Mouse (Mus musculus): ENCODE results near the gene Olfm2. TPM values are rescaled to one million over a fixed set of nuclear protein-coding genes. Genes with fewer than 3 reads are reported as not detected.
A peak's percentile ranks its signal among the peaks of the same experiment; 100 is the strongest.

The Olfm2 gene
- total RNA-seq (2021): 0.46 and 0.52 TPM in 2 replicates
- long read RNA-seq, partial matches to known transcripts: 0 of 1 reads
- long read RNA-seq, other reads (novel, unspliced or antisense): 0 of 1 reads

- DNase-seq: no peak
These were observed at the start of gene Olfm2 for GRCm38 (mm10) chr9:20746017-20746660. Gene Olfm2 (minus strand): TSS chr9:20746349.

DNA sequence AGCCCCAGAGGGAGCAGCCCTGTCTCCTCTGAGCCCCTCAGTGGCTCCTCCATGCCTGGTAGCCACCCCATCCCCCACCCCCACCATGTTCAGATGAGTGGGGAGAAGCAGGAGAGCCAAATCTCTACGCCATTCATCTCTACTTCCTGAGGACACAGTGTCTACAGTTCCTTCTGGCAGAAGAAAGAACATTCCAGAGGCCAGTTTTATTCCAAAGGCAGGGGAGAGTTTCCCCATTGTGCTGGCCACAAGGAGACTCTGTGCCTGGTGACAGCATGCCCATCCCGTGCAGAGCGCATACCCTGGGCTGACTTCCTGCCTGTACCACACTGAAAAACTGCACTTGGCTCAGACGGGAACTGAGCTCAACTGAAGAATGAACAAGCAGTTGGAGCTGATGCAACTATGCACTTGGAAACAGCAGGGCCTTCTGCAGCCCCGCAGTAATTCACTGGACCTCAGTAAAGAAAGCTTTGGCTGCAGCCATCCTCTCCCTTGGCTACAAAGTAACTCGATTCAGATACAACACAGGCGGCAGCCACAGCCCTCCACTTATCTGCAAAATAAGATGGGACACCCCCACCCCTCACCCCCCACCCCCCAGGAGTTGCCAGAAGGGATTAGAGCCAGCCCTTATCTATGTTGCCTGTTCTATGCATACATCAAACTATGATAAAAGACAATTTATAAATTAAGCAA, 48.1 kb upstream of the Olfm2 start:
- DNase-seq: no peak

GRCm38 (mm10) chr9:20790345-20790744, 44.2 kb upstream of the Olfm2 start:
- DNase-seq: no peak

- DNase-seq: no peak
These were observed 43.5 kb upstream of the Olfm2 start for GRCm38 (mm10) chr9:20789651-20790050.

- DNase-seq: no peak
These were observed 41.8 kb upstream of the Olfm2 start for GRCm38 (mm10) chr9:20787992-20788391.

DNA sequence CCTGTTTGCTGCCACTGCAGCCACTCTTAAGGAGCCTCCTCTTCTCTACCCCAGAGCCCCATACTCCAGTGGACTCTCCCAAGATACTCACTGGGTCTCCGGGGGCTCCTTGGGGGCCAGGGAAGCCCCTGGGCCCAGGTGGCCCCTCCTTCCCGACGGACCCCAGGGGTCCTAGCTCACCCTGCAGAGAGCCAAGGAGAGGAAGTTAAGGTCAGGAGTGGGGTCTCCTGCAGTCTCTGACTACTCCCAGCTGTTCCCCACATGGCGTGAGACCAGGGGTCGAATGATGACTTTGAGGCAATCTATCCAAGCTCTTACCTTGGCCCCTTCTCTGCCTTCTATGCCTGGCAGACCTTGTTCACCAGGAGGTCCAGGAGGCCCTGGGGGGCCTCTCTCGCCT, 38.9 kb upstream of the Olfm2 start:
- no peak for DNase-seq

GRCm38 (mm10) chr9:20781286-20781685, 35.1 kb upstream of the Olfm2 start:
- DNase-seq: no peak

- DNase-seq: no peak
These were observed 19.1 kb upstream of the Olfm2 start for GRCm38 (mm10) chr9:20765274-20765673.

DNA sequence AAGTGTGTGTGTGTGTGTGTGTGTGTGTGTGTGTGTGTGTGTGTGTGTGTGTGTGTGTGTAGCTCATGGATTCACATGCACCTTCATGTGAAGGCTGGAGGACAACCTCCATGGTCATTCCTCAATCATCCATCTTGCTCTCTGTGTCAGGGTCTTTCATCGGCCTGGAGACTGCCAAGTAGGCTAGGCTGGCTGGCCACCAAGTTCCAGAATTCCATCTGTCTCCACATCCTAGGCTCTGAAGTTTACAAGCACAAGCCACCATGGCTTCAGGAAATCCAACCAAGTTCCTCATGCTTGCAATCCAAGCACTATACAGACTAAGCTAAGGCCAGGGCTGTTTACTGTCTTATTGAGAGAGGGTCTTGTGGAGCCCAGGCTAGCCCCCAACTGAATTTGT, 16.9 kb upstream of the Olfm2 start:
- DNase-seq: no peak

GRCm38 (mm10) chr9:20762197-20762961, 16.2 kb upstream of the Olfm2 start:
- no peak for DNase-seq

DNA sequence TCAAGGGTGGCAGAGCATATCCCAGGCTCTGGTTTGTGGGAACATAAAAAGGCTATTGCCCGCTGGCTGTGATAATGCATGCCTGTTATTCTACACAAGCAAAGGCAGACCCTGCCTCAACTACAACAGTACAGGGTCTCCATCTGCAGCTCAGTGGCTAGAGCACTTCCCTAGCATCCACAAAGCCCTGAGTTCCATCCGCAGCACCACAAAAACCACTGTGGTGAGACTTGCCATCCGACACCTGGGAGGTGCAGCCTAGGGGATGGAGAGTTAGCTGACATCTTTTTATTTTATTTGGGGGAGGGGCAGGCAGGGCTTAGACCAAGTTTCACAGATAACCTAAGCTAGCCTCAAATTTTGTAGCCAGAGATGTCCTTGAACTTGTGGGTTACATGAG, 15.2 kb upstream of the Olfm2 start:
- no peak for DNase-seq

DNA sequence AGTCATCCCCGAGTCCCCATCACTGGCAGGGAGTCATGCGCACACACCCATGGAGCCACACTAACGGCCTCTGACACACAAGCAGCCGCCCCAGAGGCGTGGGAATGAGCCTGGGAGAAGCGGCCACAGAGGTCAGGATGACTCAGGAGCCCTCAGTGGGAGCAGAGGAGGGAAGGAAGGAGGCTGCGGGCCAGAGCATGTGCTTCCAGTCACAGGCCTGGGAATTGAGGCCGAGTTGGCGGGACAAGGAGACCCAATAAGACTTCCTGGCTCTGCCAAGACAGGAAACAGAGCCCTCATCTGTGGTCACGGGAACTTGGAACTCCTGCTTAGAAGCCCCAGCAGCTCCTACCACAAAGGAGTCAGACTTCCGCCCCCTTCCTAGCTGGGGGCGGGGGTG, 14.7 kb upstream of the Olfm2 start:
- DNase-seq: peak; percentile 73

GRCm38 (mm10) chr9:20758896-20759295, 12.7 kb upstream of the Olfm2 start:
- DNase-seq: no peak

GRCm38 (mm10) chr9:20758243-20758642, 12.1 kb upstream of the Olfm2 start:
- no peak for DNase-seq

DNA sequence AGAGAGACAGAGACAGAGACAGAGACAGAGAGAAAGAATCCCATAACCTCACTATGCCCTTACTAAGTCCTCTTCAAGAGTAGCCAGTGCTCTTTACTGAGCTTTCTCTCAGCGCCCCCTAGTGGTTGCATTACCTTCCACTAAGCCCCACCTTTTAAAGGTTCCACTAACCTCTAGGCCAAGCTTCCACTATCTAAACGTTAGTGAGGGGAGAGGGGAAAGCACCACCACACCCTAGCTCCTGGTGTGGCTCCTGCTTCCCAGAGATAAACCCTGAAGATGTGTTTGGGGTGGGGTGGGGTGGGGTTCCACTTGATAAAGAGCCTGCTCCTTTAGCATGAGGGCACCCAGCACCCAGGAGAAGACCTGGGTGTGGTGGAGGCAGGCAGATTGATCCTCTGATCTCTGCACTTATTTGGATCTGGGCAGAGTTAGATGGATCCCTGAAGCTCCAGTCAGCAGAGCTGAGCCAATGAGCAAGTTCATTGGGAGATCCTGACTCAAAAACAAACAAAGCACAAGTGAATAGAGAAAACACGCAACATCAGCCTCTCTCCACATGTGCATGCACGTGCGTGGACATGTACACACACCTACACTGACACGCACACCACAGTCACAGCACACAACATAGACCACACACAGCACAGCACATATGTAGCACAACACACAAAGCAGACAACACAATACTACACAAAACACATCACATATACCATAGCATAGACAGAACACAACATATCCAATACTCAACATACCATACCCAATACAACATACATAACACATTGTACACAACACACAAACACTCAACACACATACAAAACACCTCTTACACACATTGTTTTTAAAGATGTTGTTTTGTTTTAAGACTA, 11.2 kb upstream of the Olfm2 start:
- DNase-seq: peak; percentile 68

DNA sequence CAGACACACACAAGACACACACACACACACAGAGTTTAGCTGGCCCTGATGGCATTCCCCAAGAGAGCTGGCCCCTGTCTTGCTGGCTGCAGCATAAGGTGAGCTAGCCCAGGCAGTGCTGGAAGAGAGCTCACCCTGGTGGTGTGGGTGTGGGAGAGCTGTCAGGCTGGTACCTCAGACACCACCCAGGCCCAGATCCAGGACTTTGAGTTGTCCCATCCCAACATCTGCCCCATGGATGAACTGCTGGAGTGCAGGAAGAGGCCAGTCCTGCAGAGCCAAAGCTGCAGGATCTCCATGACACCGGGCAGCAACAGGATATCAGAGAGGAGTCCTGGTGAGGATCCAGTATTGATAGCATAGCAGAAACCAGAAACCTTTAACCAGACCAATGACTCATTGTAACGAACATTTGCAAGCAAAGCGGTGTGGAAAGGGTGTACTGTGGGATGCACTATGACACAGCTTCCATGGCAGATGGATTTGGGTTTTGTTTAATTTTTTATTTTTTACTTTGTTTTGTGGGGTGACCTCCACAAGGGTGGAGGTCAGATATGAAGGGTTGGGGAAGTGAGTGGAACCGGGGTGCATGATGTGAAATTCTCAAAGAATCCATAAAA, 10.0 kb upstream of the Olfm2 start:
- no peak for DNase-seq

- no peak for DNase-seq
These were observed 8.2 kb upstream of the Olfm2 start for GRCm38 (mm10) chr9:20754335-20754734.

DNA sequence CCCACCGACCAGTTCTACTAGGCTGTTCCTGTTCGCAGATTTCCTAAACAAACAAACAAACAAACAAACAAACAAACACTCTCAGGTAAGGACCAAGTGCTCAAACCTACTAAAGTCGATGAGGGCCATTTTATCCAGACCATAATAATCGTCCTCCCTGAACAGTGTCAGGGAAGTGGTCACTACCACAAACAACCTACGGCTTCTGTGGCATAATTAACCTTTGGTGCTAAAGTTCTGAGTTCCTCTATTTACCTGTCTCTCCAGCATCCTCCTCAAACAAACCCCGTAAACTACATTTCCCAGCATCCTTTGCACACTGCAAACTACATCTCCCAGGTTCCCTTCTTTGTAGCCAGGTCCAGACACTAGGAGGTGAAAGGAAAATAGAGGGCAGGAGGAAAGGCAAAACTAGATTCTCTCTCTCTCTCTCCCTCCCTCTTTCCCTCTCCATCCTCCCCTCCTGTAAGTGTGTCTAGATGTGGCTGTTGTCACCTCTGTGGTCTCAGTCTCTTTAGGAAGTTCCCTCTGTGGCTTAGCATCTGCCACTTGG, 5.4 kb upstream of the Olfm2 start:
- DNase-seq: no peak

- DNase-seq: no peak
These were observed 3.1 kb upstream of the Olfm2 start for GRCm38 (mm10) chr9:20749213-20749612.

GRCm38 (mm10) chr9:20748540-20748939, 2.4 kb upstream of the Olfm2 start:
- DNase-seq: no peak

DNA sequence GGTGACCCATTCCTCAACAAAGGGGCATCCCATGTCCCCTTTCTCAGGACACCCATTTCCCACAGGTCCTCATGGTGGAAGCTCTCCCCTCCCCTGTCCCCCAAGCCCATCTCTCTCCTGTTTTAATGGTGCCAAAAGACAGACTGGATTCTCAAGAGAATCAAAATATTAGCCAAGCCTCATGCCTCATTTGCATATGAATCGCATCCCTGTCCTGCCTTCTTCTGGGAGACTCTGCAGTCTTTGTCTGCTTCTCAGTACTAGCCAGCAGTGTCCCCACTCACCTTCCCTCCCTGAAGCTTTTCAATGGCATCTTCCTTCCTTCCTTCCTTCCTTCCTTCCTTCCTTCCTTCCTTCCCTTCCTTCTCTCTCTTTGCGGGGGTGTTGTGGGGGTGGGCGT, 1.5 kb upstream of the Olfm2 start:
- no peak for DNase-seq
